Mouse (Mus musculus) liver, adult 2 months (tissue): ENCODE results near the gene Bicra. TPM values are rescaled to one million over a fixed set of nuclear protein-coding genes. Genes with fewer than 3 reads are reported as not detected.

Experiments used
- DNase-seq: peaks from one replicate; pipeline ENCODE4 v3.0.0-alpha.2; 2011; ENCODE audit warnings: low read depth, low spot score; ENCODE audit errors: extremely low read depth
- H3K27ac ChIP-seq: fragments of 200-500 bp; replicated peaks from 2 replicates; pipeline ENCODE4 v1.5.1; 2012; ENCODE audit warnings: low read depth, mild to moderate bottlenecking, control low read depth, inconsistent platforms, low read length; ENCODE audit not compliant: insufficient read depth
- H3K27me3 ChIP-seq: fragments of 200-500 bp; 2 replicates; pipeline ENCODE4 v1.6.1; 2012; ENCODE audit warnings: mild to moderate bottlenecking, moderate library complexity, low read length, inconsistent platforms; ENCODE audit not compliant: control insufficient read depth, insufficient read depth
- H3K36me3 ChIP-seq: fragments of 200-500 bp; 2 replicates; pipeline ENCODE4 v1.6.1; 2012; ENCODE audit warnings: low read length, inconsistent platforms; ENCODE audit not compliant: control insufficient read depth, insufficient read depth
- H3K4me1 ChIP-seq: fragments of 200-500 bp; 2 replicates; pipeline ENCODE4 v1.6.1; 2011; ENCODE audit warnings: low read length; ENCODE audit not compliant: control insufficient read depth, insufficient read depth
- H3K4me3 ChIP-seq: fragments of 200-500 bp; 2 replicates; pipeline ENCODE4 v1.5.1; 2011; ENCODE audit warnings: low read depth, mild to moderate bottlenecking, control low read depth, low read length, moderate library complexity; ENCODE audit not compliant: insufficient read depth
- H3K79me2 ChIP-seq: fragments of 200-500 bp; 2 replicates; pipeline ENCODE4 v1.6.1; 2012; ENCODE audit warnings: inconsistent platforms, mild to moderate bottlenecking, low read length, moderate library complexity; ENCODE audit not compliant: control insufficient read depth, insufficient read depth
- H3K9ac ChIP-seq: fragments of 200-500 bp; 2 replicates; pipeline ENCODE4 v1.6.1; 2012; ENCODE audit warnings: low read depth, mild to moderate bottlenecking, control low read depth, inconsistent platforms, low read length
- CTCF ChIP-seq: fragments of 200-500 bp; IDR thresholded peaks from 2 replicates; pipeline ENCODE4 v1.5.1; 2011; ENCODE audit warnings: low read depth, low read length, control low read depth
- POLR2A ChIP-seq: fragments of 200-500 bp; IDR thresholded peaks from 2 replicates; pipeline ENCODE4 v1.6.1; 2011; ENCODE audit warnings: low read length, control low read depth; ENCODE audit not compliant: insufficient read depth; ENCODE audit errors: extremely low read depth
- WGBS: fragments of 180-500 bp; shearing (Covaris S2); methylation state at CpG from one replicate; pipeline ENCODE4 v1.1.7; 2018; 5-methylcytosine and 5-hydroxymethylcytosine counted together
- polyA plus RNA-seq: library from polyadenylated mRNA; depleted of rRNA; stranded (reverse); fragments of >200 nt; gene quantifications from 2 replicates; pipeline ENCODE4 v1.2.3, GENCODE M21; 2012; rRNA removed
- total RNA-seq: library from RNA; depleted of rRNA; stranded (reverse); fragments of >200 nt; gene quantifications from 2 replicates; pipeline ENCODE4 v1.2.3, GENCODE M21; 2014; rRNA removed

Bicra gene
- total RNA-seq (0.55 and 0.87 TPM in 2 replicates), polyA plus RNA-seq (3.6 and 4.6 TPM in 2 replicates)

GRCm38 (mm10) chr7:16047338-16048146 is at the start of gene Bicra:
Gene Bicra, minus strand, starts transcription at chr7:16047921.
- Histone ChIP-seq H3K4me3 (peak within 1 kb of the TSS; percentile 86), H3K9ac (peak within 1 kb of the TSS; percentile 90), H3K27me3 (no peaks in the 10 kb centered on the region), H3K36me3 (no peaks in the 10 kb centered on the region), H3K4me1 (peaks cover 22% of the 10 kb centered on the region), H3K79me2 (peaks cover 40% of the 10 kb centered on the region), H3K27ac (peak within 1 kb of the TSS; percentile 95)
- DNase-seq, result peak; percentile 58
- under 1% methylated on average over 62 of the region's 69 CpGs for WGBS
- TF ChIP-seq CTCF, result no peak
- TF ChIP-seq POLR2A, result no peak

GRCm38 (mm10) chr7:16094592-16094991 is 46.9 kb upstream of the Bicra start:
- no peak overlapping the region for H3K9ac ChIP-seq
- H3K36me3 ChIP-seq, result no peaks in the 10 kb centered on the region
- no peaks in the 10 kb centered on the region for H3K27me3 ChIP-seq
- no peak for DNase-seq
- no peak overlapping the region for H3K27ac ChIP-seq
- H3K4me1 ChIP-seq, result peaks cover 3% of the 10 kb centered on the region
- H3K79me2 ChIP-seq, result peaks cover 10% of the 10 kb centered on the region; the same call in 1 of the 2 replicates
- H3K4me3 ChIP-seq, result no peak overlapping the region
- no peak for TF ChIP-seq CTCF
- TF ChIP-seq POLR2A, result no peak
- WGBS, result 79% methylated on average over 3 of the region's 3 CpGs

- H3K27me3 ChIP-seq, result no peaks in the 10 kb centered on the region
- H3K9ac ChIP-seq, result no peak overlapping the region
- WGBS, result 74% methylated on average over 2 of the region's 2 CpGs
- TF ChIP-seq CTCF (no peak), POLR2A (no peak)
- no peak for DNase-seq
- no peaks in the 10 kb centered on the region for H3K79me2 ChIP-seq
- no peaks in the 10 kb centered on the region for H3K36me3 ChIP-seq
- H3K4me1 ChIP-seq, result no peaks in the 10 kb centered on the region
- H3K4me3 ChIP-seq, result no peak overlapping the region
- no peak overlapping the region for H3K27ac ChIP-seq
Measured at GRCm38 (mm10) chr7:16087587-16087986, 39.9 kb upstream of the Bicra start.

- Histone ChIP-seq H3K4me3 (no peak overlapping the region), H3K79me2 (no peaks in the 10 kb centered on the region), H3K27ac (no peak overlapping the region), H3K27me3 (no peaks in the 10 kb centered on the region), H3K36me3 (no peaks in the 10 kb centered on the region), H3K9ac (no peak overlapping the region), H3K4me1 (no peaks in the 10 kb centered on the region)
- 68% methylated on average over 4 of the region's 4 CpGs for WGBS
- TF ChIP-seq POLR2A (no peak), CTCF (no peak)
- DNase-seq, result no peak
Measured at GRCm38 (mm10) chr7:16083361-16083760, 35.6 kb upstream of the Bicra start.

GRCm38 (mm10) chr7:16080581-16080980 is 32.9 kb upstream of the Bicra start:
- DNase-seq, result no peak
- no peaks in the 10 kb centered on the region for H3K4me1 ChIP-seq
- no peaks in the 10 kb centered on the region for H3K27me3 ChIP-seq
- TF ChIP-seq CTCF (no peak), POLR2A (no peak)
- H3K27ac ChIP-seq, result no peak overlapping the region
- H3K4me3 ChIP-seq, result no peak overlapping the region
- no peaks in the 10 kb centered on the region for H3K79me2 ChIP-seq
- H3K9ac ChIP-seq, result no peak overlapping the region
- 69% methylated on average over 4 of the region's 4 CpGs for WGBS
- H3K36me3 ChIP-seq, result no peaks in the 10 kb centered on the region

- DNase-seq, result no peak
- no peak overlapping the region for H3K27ac ChIP-seq
- no peaks in the 10 kb centered on the region for H3K79me2 ChIP-seq
- H3K4me3 ChIP-seq, result no peak overlapping the region
- TF ChIP-seq POLR2A (no peak), CTCF (no peak)
- WGBS, result 67% methylated on average over 1 of the region's 1 CpGs
- no peak overlapping the region for H3K9ac ChIP-seq
- no peaks in the 10 kb centered on the region for H3K4me1 ChIP-seq
- no peaks in the 10 kb centered on the region for H3K36me3 ChIP-seq
- H3K27me3 ChIP-seq, result no peaks in the 10 kb centered on the region
Measured at GRCm38 (mm10) chr7:16079947-16080346, 32.2 kb upstream of the Bicra start.
